Mouse (Mus musculus): ENCODE measurements around the gene Gm20683. TPM values are rescaled to one million over a fixed set of nuclear protein-coding genes. Genes with fewer than 3 reads are reported as not detected.

The Gm20683 gene
- polyA plus RNA-seq, 1 experiment from 2014 or later, result 1.3 TPM

- H3K4me3 ChIP-seq (ENCODE audit: low read depth, low read length), result no peak overlapping the region
- no peaks in the 10 kb centered on the region for H3K27me3 ChIP-seq (ENCODE audit: control insufficient read depth, insufficient read depth, low read length)
- peak; percentile 72 for DNase-seq (ENCODE audit: low spot score)
- no peaks in the 10 kb centered on the region for H3K9me3 ChIP-seq (ENCODE audit: control insufficient read depth, low read length)
- no peak for ATAC-seq (ENCODE audit: low FRiP score)
- peak overlapping the region; percentile 89 for H3K27ac ChIP-seq (ENCODE audit: low read depth, low read length)
- no peaks in the 10 kb centered on the region for H3K36me3 ChIP-seq (ENCODE audit: control insufficient read depth, insufficient read depth, low read length)
- no peak overlapping the region for H3K4me2 ChIP-seq (replicated peaks; ENCODE audit: low read depth, low read length)
- peaks cover 21% of the 10 kb centered on the region for H3K4me1 ChIP-seq (replicated peaks; ENCODE audit: control insufficient read depth, insufficient read depth, low read length)
- 2% methylated on average over 5 of the region's 5 CpGs for WGBS
- H3K9ac ChIP-seq (ENCODE audit: low read depth, low read length), result peak overlapping the region; percentile 37
These were observed 39.5 kb upstream of the Gm20683 start for GRCm38 (mm10) chr17:25880913-25881641.

DNA sequence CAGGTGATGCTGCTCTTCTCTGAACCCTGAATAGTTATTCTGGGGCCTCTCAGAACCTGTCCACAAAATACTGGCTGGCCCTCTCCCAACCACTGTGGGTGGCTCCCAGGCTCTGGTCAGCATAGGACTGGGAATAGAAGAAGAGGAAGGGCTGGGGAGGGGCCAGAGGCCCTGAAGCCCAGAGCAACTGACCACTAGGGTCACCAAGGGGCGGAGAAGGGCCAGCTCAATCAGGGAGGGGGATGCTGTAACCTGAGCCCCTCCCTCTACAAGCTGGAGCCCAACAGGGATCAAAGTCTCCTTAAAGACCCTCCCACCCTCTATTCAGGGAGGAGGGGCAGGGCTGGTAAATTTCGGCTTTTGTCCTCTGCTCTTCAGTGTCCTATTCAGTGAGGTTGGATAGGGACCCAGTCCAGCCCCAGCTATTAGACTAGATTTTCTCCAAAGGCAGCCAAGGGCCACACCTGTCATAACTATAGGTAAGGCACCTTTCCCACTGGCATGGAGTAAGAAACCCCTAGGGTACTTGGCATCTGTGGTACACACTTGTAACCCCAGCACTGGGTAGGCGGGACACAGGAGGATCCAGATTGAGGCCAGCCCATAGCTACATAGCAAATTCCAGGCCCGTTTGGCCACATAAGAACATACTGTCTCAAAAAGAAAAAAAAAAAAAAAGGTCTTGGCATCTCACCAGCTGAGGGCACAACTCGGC, 38.8 kb upstream of the Gm20683 start, which contains the start of gene Wfikkn1:
Wfikkn1 (minus strand) TSS at position 663 of the 715 bp plus-strand sequence.
- DNase-seq (ENCODE audit: low spot score) (no peak), ATAC-seq (ENCODE audit: low FRiP score) (no peak)
- no peaks in the 10 kb centered on the region for H3K36me3 ChIP-seq (ENCODE audit: control insufficient read depth, insufficient read depth, low read length)
- H3K9ac ChIP-seq (ENCODE audit: low read depth, low read length), result peak within 1 kb of the TSS; percentile 40
- no peak within 1 kb of the TSS for H3K4me3 ChIP-seq (ENCODE audit: low read depth, low read length)
- no peak within 1 kb of the TSS for H3K4me2 ChIP-seq (replicated peaks; ENCODE audit: low read depth, low read length)
- no peaks in the 10 kb centered on the region for H3K9me3 ChIP-seq (ENCODE audit: control insufficient read depth, low read length)
- peak within 1 kb of the TSS; percentile 89 for H3K27ac ChIP-seq (ENCODE audit: low read depth, low read length)
- H3K4me1 ChIP-seq (replicated peaks; ENCODE audit: control insufficient read depth, insufficient read depth, low read length), result peaks cover 21% of the 10 kb centered on the region
- 20% methylated on average over 5 of the region's 5 CpGs for WGBS
- H3K27me3 ChIP-seq (ENCODE audit: control insufficient read depth, insufficient read depth, low read length), result no peaks in the 10 kb centered on the region

DNA sequence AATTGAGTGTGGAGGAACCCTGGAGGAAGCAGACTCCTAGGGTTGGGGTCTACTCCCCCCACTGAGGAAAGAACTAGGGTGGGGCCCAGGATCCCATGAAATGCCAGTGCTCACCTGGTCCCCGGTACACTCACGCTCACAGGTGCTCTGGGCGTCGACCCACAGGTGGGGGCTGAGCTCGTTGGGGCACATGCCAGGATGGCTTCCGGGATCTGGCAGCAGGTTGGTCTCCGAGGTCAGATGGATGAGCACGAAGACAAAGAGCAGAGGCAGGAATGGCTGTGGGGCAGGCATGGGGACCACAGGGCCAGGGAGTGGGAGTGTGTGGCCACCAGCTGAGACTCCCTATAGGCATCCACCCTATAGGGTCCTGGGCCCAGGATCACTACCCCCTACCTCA, 38.2 kb upstream of the Gm20683 start:
- Histone ChIP-seq H3K9me3 (ENCODE audit: control insufficient read depth, low read length) (no peaks in the 10 kb centered on the region), H3K27me3 (ENCODE audit: control insufficient read depth, insufficient read depth, low read length) (no peaks in the 10 kb centered on the region), H3K4me1 (replicated peaks; ENCODE audit: control insufficient read depth, insufficient read depth, low read length) (peaks cover 21% of the 10 kb centered on the region), H3K9ac (ENCODE audit: low read depth, low read length) (no peak overlapping the region), H3K36me3 (ENCODE audit: control insufficient read depth, insufficient read depth, low read length) (no peaks in the 10 kb centered on the region), H3K4me2 (replicated peaks; ENCODE audit: low read depth, low read length) (no peak overlapping the region), H3K4me3 (ENCODE audit: low read depth, low read length) (no peak overlapping the region), H3K27ac (ENCODE audit: low read depth, low read length) (no peak overlapping the region)
- DNase-seq (ENCODE audit: low spot score) (no peak), ATAC-seq (ENCODE audit: low FRiP score) (no peak)
- WGBS, result 68% methylated on average over 8 of the region's 8 CpGs

- no peak overlapping the region for H3K27ac ChIP-seq (ENCODE audit: low read depth, low read length)
- ATAC-seq (ENCODE audit: low FRiP score) (no peak), DNase-seq (ENCODE audit: low spot score) (peak; percentile 56)
- peaks cover 21% of the 10 kb centered on the region for H3K4me1 ChIP-seq (replicated peaks; ENCODE audit: control insufficient read depth, insufficient read depth, low read length)
- H3K9ac ChIP-seq (ENCODE audit: low read depth, low read length), result no peak overlapping the region
- WGBS, result 44% methylated on average over 4 of the region's 4 CpGs
- H3K9me3 ChIP-seq (ENCODE audit: control insufficient read depth, low read length), result no peaks in the 10 kb centered on the region
- H3K4me2 ChIP-seq (replicated peaks; ENCODE audit: low read depth, low read length), result no peak overlapping the region
- H3K4me3 ChIP-seq (ENCODE audit: low read depth, low read length), result no peak overlapping the region
- H3K27me3 ChIP-seq (ENCODE audit: control insufficient read depth, insufficient read depth, low read length), result no peaks in the 10 kb centered on the region
- no peaks in the 10 kb centered on the region for H3K36me3 ChIP-seq (ENCODE audit: control insufficient read depth, insufficient read depth, low read length)
These were observed 37.7 kb upstream of the Gm20683 start for GRCm38 (mm10) chr17:25879261-25879660.

DNA sequence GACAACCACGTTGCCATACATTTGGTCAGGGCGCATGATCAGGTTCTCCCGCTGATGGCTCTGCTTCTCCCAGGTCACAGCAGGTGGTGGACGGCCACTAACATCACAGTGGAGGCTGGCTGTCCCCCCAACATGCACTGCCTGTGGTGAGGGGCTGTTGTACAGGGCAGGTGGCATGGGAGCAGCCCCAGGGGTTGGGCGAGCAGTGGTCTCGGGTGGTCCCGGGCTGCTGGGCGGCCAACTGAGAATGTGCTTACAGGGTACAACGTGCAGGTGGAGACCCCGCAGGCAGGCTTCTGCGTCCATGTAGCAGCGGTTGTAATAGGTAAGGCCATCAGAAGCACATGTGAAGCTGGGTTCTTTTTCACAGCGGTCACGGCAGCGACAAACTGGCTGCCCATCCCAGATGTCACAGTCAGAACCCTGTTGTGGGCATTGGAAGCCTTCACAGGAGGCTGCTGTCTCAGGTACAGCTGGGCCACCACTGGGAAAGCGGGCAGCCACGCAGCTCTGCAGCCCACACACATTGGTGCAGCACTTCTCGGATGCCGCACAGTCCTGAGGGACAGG, 37.1 kb upstream of the Gm20683 start:
- Histone ChIP-seq H3K9me3 (ENCODE audit: control insufficient read depth, low read length) (no peaks in the 10 kb centered on the region), H3K9ac (ENCODE audit: low read depth, low read length) (no peak overlapping the region), H3K4me2 (replicated peaks; ENCODE audit: low read depth, low read length) (no peak overlapping the region), H3K27ac (ENCODE audit: low read depth, low read length) (no peak overlapping the region), H3K4me3 (ENCODE audit: low read depth, low read length) (no peak overlapping the region), H3K36me3 (ENCODE audit: control insufficient read depth, insufficient read depth, low read length) (no peaks in the 10 kb centered on the region), H3K4me1 (replicated peaks; ENCODE audit: control insufficient read depth, insufficient read depth, low read length) (peaks cover 21% of the 10 kb centered on the region), H3K27me3 (ENCODE audit: control insufficient read depth, insufficient read depth, low read length) (no peaks in the 10 kb centered on the region)
- ATAC-seq (ENCODE audit: low FRiP score) (no peak), DNase-seq (ENCODE audit: low spot score) (no peak)
- 87% methylated on average over 19 of the region's 19 CpGs for WGBS

DNA sequence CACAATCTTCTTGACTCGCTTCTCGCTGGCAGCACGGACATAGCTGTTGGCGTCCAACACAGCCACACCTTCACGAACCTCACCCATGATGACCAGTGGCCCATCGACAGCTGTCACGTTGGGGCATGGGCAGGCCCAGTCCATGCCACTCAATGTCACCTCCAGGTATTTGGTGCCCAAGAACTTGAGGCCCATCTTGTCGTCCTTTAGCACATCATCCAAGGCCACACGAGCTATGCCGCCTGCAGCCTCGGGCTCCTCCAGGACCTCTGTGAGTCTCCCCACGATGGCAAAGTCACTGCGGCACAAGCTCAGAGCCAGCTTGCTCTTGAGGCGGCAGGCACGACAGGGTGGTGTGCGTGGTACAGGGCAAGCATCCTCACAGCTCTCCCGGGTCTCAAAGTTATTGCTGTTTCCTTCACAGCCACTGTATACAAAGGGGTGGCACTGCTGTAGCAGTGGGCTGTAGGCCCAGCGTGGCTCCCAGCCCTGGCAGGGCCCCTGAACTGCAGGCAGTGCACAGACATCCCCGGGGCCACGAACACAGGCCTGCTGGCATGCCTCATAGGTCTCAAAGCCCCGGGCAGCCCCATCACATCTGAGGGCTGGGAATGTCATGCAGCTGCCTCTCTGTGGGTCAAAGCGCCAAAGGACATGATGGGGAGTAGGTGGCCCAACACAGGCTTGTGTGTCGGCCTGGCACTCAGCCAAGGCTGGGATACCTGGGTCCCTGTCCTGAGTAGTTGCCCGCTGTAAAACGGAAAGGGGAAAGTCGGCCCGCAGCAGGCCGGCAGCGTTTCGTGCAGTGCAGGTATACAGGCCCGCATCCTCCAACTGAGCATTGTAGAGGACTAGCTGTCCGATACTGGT, 36.4 kb upstream of the Gm20683 start:
- no peaks in the 10 kb centered on the region for H3K36me3 ChIP-seq (ENCODE audit: control insufficient read depth, insufficient read depth, low read length)
- 92% methylated on average over 32 of the region's 32 CpGs for WGBS
- no peak overlapping the region for H3K9ac ChIP-seq (ENCODE audit: low read depth, low read length)
- no peaks in the 10 kb centered on the region for H3K27me3 ChIP-seq (ENCODE audit: control insufficient read depth, insufficient read depth, low read length)
- H3K9me3 ChIP-seq (ENCODE audit: control insufficient read depth, low read length), result no peaks in the 10 kb centered on the region
- no peak for DNase-seq (ENCODE audit: low spot score)
- ATAC-seq (ENCODE audit: low FRiP score), result no peak
- H3K27ac ChIP-seq (ENCODE audit: low read depth, low read length), result no peak overlapping the region
- H3K4me1 ChIP-seq (replicated peaks; ENCODE audit: control insufficient read depth, insufficient read depth, low read length), result peaks cover 21% of the 10 kb centered on the region
- no peak overlapping the region for H3K4me3 ChIP-seq (ENCODE audit: low read depth, low read length)
- H3K4me2 ChIP-seq (replicated peaks; ENCODE audit: low read depth, low read length), result no peak overlapping the region

DNA sequence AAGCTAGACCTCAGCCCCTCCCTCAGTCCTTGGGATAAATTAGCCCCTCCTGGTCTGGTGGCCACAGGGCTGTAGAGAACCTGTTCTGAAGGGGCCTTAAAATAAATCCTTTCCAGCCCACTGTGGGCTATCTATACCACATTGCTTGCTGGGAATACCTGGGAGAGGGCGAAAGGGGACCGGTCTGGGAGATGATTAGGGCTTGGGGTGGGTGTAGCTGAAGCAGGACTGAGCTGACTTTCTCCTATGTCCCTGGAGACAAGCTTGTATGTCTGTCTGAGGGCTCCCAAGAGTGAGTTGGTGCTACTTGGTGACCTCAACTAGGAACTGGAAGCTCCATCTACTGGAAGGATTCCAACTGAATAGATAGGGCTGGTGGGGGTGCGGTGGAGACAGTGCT, 35.5 kb upstream of the Gm20683 start:
- no peaks in the 10 kb centered on the region for H3K27me3 ChIP-seq (ENCODE audit: control insufficient read depth, insufficient read depth, low read length)
- H3K9me3 ChIP-seq (ENCODE audit: control insufficient read depth, low read length), result no peaks in the 10 kb centered on the region
- 95% methylated on average over 3 of the region's 3 CpGs for WGBS
- H3K9ac ChIP-seq (ENCODE audit: low read depth, low read length), result no peak overlapping the region
- H3K36me3 ChIP-seq (ENCODE audit: control insufficient read depth, insufficient read depth, low read length), result no peaks in the 10 kb centered on the region
- H3K4me2 ChIP-seq (replicated peaks; ENCODE audit: low read depth, low read length), result 0 out of 2 replicates have a peak overlapping the region, but pooled peaks have one; percentile 5
- DNase-seq (ENCODE audit: low spot score) (no peak), ATAC-seq (ENCODE audit: low FRiP score) (no peak)
- H3K4me1 ChIP-seq (replicated peaks; ENCODE audit: control insufficient read depth, insufficient read depth, low read length), result peaks cover 19% of the 10 kb centered on the region
- no peak overlapping the region for H3K4me3 ChIP-seq (ENCODE audit: low read depth, low read length)
- H3K27ac ChIP-seq (ENCODE audit: low read depth, low read length), result no peak overlapping the region

- Histone ChIP-seq H3K27ac (ENCODE audit: low read depth, low read length) (no peak overlapping the region), H3K4me1 (replicated peaks; ENCODE audit: control insufficient read depth, insufficient read depth, low read length) (peaks cover 14% of the 10 kb centered on the region), H3K4me3 (ENCODE audit: low read depth, low read length) (peak overlapping the region; percentile 79), H3K4me2 (replicated peaks; ENCODE audit: low read depth, low read length) (peak overlapping the region; percentile 71), H3K36me3 (ENCODE audit: control insufficient read depth, insufficient read depth, low read length) (no peaks in the 10 kb centered on the region), H3K9ac (ENCODE audit: low read depth, low read length) (peak overlapping the region; percentile 83), H3K27me3 (ENCODE audit: control insufficient read depth, insufficient read depth, low read length) (no peaks in the 10 kb centered on the region), H3K9me3 (ENCODE audit: control insufficient read depth, low read length) (no peaks in the 10 kb centered on the region)
- no peak for ATAC-seq (ENCODE audit: low FRiP score)
- WGBS, result 54% methylated on average over 10 of the region's 10 CpGs
- DNase-seq (ENCODE audit: low spot score), result no peak
These were observed 34.9 kb upstream of the Gm20683 start for GRCm38 (mm10) chr17:25876347-25876915.
